Mouse (Mus musculus): ENCODE results near the gene Arhgdia.

Gene Arhgdia

GRCm38 (mm10) chr11:120581490-120582267, at the start of gene Arhgdia:
Arhgdia (minus strand) TSS chr11:120581624.
- peak; percentile 71 for DNase-seq (ENCODE audit: low spot score)

- DNase-seq (ENCODE audit: low spot score), result no peak
Measured at GRCm38 (mm10) chr11:120630401-120630871, 49.0 kb upstream of the Arhgdia start.

- no peak for DNase-seq (ENCODE audit: low spot score)
Measured at GRCm38 (mm10) chr11:120629911-120630310, 48.5 kb upstream of the Arhgdia start.

- DNase-seq (ENCODE audit: low spot score), result no peak
Measured at GRCm38 (mm10) chr11:120629341-120629730, 47.9 kb upstream of the Arhgdia start.

GRCm38 (mm10) chr11:120628601-120629340, 47.3 kb upstream of the Arhgdia start:
- DNase-seq (ENCODE audit: low spot score), result no peak

GRCm38 (mm10) chr11:120627468-120628300, 46.3 kb upstream of the Arhgdia start:
- DNase-seq (ENCODE audit: low spot score), result no peak

- no peak for DNase-seq (ENCODE audit: low spot score)
Measured at GRCm38 (mm10) chr11:120626785-120627467, 45.5 kb upstream of the Arhgdia start.

- no peak for DNase-seq (ENCODE audit: low spot score)
Measured at GRCm38 (mm10) chr11:120625152-120625775, 43.8 kb upstream of the Arhgdia start, which contains the start of gene Sirt7. Sirt7 (minus strand) TSS chr11:120625240.

- peak; percentile 72 for DNase-seq (ENCODE audit: low spot score)
Measured at GRCm38 (mm10) chr11:120624680-120625111, 43.3 kb upstream of the Arhgdia start.

- DNase-seq (ENCODE audit: low spot score), result no peak
Measured at GRCm38 (mm10) chr11:120623961-120624679, 42.7 kb upstream of the Arhgdia start.

GRCm38 (mm10) chr11:120622805-120623204, 41.4 kb upstream of the Arhgdia start:
- no peak for DNase-seq (ENCODE audit: low spot score)

- DNase-seq (ENCODE audit: low spot score), result no peak
Measured at GRCm38 (mm10) chr11:120620195-120620594, 38.8 kb upstream of the Arhgdia start.

GRCm38 (mm10) chr11:120618619-120619535, 37.5 kb upstream of the Arhgdia start:
- DNase-seq (ENCODE audit: low spot score), result no peak

- DNase-seq (ENCODE audit: low spot score), result peak; percentile 84
Measured at GRCm38 (mm10) chr11:120617519-120618112, 36.2 kb upstream of the Arhgdia start, which contains the start of gene Pcyt2. Pcyt2 (minus strand) TSS chr11:120617936.

GRCm38 (mm10) chr11:120616617-120617294, 35.3 kb upstream of the Arhgdia start:
- DNase-seq (ENCODE audit: low spot score), result no peak

- DNase-seq (ENCODE audit: low spot score), result no peak
Measured at GRCm38 (mm10) chr11:120615606-120616203, 34.3 kb upstream of the Arhgdia start.

- no peak for DNase-seq (ENCODE audit: low spot score)
Measured at GRCm38 (mm10) chr11:120615167-120615566, 33.7 kb upstream of the Arhgdia start.

- DNase-seq (ENCODE audit: low spot score), result no peak
Measured at GRCm38 (mm10) chr11:120613976-120614375, 32.6 kb upstream of the Arhgdia start.

All from ovary, adult 18-20 months (tissue).